9 mouse cellular contexts compared by ENCODE assay signal in genomic region chr5:86684667-86685066, GRCm38 (mm10). TPM values are rescaled to one million over a fixed set of nuclear protein-coding genes. Genes with fewer than 3 reads are reported as not detected.
DNase-seq lines count a peak whose midpoint lies in the region; ATAC-seq lines count a peak whose summit lies in the region.
"Had no signal": no experiment of that assay in that cellular context is flagged by ENCODE, and none has a peak within 500 bp of the region (broad histone marks: within the 10 kb centered on the region; RNA-seq: fewer than 3 reads in every experiment).

No protein-coding gene starts in this region.

- ATAC-seq in midbrain, embryonic 14.5 days (ENCODE audit: low FRiP score, low TSS enrichment): no peak
- ATAC-seq in midbrain, embryonic 16.5 days: no peak

- no peaks in the 10 kb centered on the region for H3K27me3 ChIP-seq in midbrain, embryonic 14.5 days (ENCODE audit: control insufficient read depth, insufficient read depth, low read length)
- no peaks in the 10 kb centered on the region for H3K27me3 ChIP-seq in midbrain, embryonic 16.5 days (ENCODE audit: control insufficient read depth, insufficient read depth, low read depth, low read length)
- H3K27me3 ChIP-seq: limb, embryonic 15.5 days had no signal

- no peak overlapping the region for H3K4me2 ChIP-seq in midbrain, embryonic 14.5 days (ENCODE audit: low read length)
- no peak overlapping the region for H3K4me2 ChIP-seq in midbrain, embryonic 16.5 days (ENCODE audit: low read length)
- H3K4me2 ChIP-seq: limb, embryonic 15.5 days had no signal

- WGBS in midbrain, embryonic 14.5 days: 65% methylated on average over 4 of the region's 4 CpGs
- 59% methylated on average over 4 of the region's 4 CpGs for WGBS in midbrain, embryonic 16.5 days

- peak; percentile 7 for DNase-seq in cerebellum, adult 11 months
- DNase-seq in cerebellum, adult 11-12 months: no peak
- peak; percentile 80 for DNase-seq in midbrain, embryonic 14.5 days
- peak; percentile 61 for DNase-seq in embryo, embryonic 11 days
- DNase-seq in layer of hippocampus, adult 11-12 months (ENCODE audit: low spot score): peak; percentile 66
- DNase-seq in lung, postnatal 14 days: peak; percentile 41
- DNase-seq in thymus, postnatal 25 days: peak; percentile 18

- H3K36me3 ChIP-seq in midbrain, embryonic 14.5 days (ENCODE audit: control insufficient read depth, insufficient read depth, low read length): no peaks in the 10 kb centered on the region
- no peaks in the 10 kb centered on the region for H3K36me3 ChIP-seq in midbrain, embryonic 16.5 days (ENCODE audit: control insufficient read depth, insufficient read depth, low read length)
- H3K36me3 ChIP-seq: limb, embryonic 15.5 days had no signal

- H3K27ac ChIP-seq in midbrain, embryonic 14.5 days (replicated peaks; ENCODE audit: low read depth, low read length): no peak overlapping the region
- no peak overlapping the region for H3K27ac ChIP-seq in midbrain, embryonic 16.5 days (ENCODE audit: low read length)
- H3K27ac ChIP-seq: limb, embryonic 15.5 days had no signal

- no peaks in the 10 kb centered on the region for H3K9me3 ChIP-seq in midbrain, embryonic 14.5 days (ENCODE audit: control insufficient read depth, low read length)
- H3K9me3 ChIP-seq in midbrain, embryonic 16.5 days (replicated peaks; ENCODE audit: control insufficient read depth, low read length, poor library complexity, severe bottlenecking): no peaks in the 10 kb centered on the region
- H3K9me3 ChIP-seq: limb, embryonic 15.5 days had no signal

- H3K9ac ChIP-seq in midbrain, embryonic 14.5 days (replicated peaks; ENCODE audit: low read length): no peak overlapping the region
- H3K9ac ChIP-seq in midbrain, embryonic 16.5 days (ENCODE audit: low read depth, low read length): no peak overlapping the region
- H3K9ac ChIP-seq: limb, embryonic 15.5 days had no signal

- H3K4me3 ChIP-seq in midbrain, embryonic 14.5 days (replicated peaks; ENCODE audit: low read depth, low read length): no peak overlapping the region
- H3K4me3 ChIP-seq in midbrain, embryonic 16.5 days (ENCODE audit: low read depth, low read length): no peak overlapping the region
- H3K4me3 ChIP-seq: limb, embryonic 15.5 days had no signal

- no peaks in the 10 kb centered on the region for H3K4me1 ChIP-seq in midbrain, embryonic 14.5 days (ENCODE audit: control insufficient read depth, insufficient read depth, low read length)
- no peaks in the 10 kb centered on the region for H3K4me1 ChIP-seq in midbrain, embryonic 16.5 days (ENCODE audit: control insufficient read depth, insufficient read depth, low read length)
- H3K4me1 ChIP-seq: limb, embryonic 15.5 days had no signal

RNA-seq across cellular contexts. Expression of gene Tmprss11b, which starts 8.5 kb away (rescaled TPM):
- polyA plus RNA-seq in midbrain, embryonic 14.5 days (2014; fragmentation: Nextera tagmentation; extraction: Ambion mirVana): not detected in 2 replicates
- polyA plus RNA-seq in midbrain, embryonic 16.5 days (2015; fragmentation: Nextera tagmentation; extraction: Ambion mirVana): not detected in 2 replicates

RNA-seq across cellular contexts. Expression of gene Tmprss11f, which starts 52.4 kb away (rescaled TPM):
- not detected in 2 replicates for polyA plus RNA-seq in midbrain, embryonic 14.5 days (2014; fragmentation: Nextera tagmentation; extraction: Ambion mirVana)
- polyA plus RNA-seq in midbrain, embryonic 16.5 days (2015; fragmentation: Nextera tagmentation; extraction: Ambion mirVana): not detected in 2 replicates
